ENCODE assay signal across 8 mouse cellular contexts in genomic region chr15:51696344-51697016, GRCm38 (mm10).
A peak's percentile ranks its signal among the peaks of the same experiment; 100 is the strongest.
DNase-seq lines count a peak whose midpoint lies in the region; ATAC-seq lines count a peak whose summit lies in the region.

No protein-coding gene starts in this region.

- peak; percentile 76; the same call in 1 of the 2 replicates for ATAC-seq in hindbrain, embryonic 16.5 days
- ATAC-seq in hindbrain, embryonic 11.5 days (ENCODE audit: low FRiP score) = no peak
- ATAC-seq in forebrain, embryonic 15.5 days (replicated peaks) = peak; percentile 69

- H3K4me2 ChIP-seq in hindbrain, embryonic 16.5 days (ENCODE audit: low read length) = no peak overlapping the region; the same call in 1 of the 2 replicates
- H3K4me2 ChIP-seq in hindbrain, embryonic 11.5 days (replicated peaks; ENCODE audit: low read depth, low read length) = no peak overlapping the region
- no peak overlapping the region for H3K4me2 ChIP-seq in forebrain, embryonic 15.5 days (replicated peaks)

- no peak overlapping the region for H3K9ac ChIP-seq in hindbrain, embryonic 16.5 days (ENCODE audit: low read depth, low read length)
- no peak overlapping the region for H3K9ac ChIP-seq in hindbrain, embryonic 11.5 days (ENCODE audit: low read depth, low read length)
- no peak overlapping the region for H3K9ac ChIP-seq in forebrain, embryonic 15.5 days (replicated peaks)

- 41% methylated on average over 11 of the region's 11 CpGs for WGBS in hindbrain, embryonic 16.5 days
- 86% methylated on average over 11 of the region's 11 CpGs for WGBS in hindbrain, embryonic 11.5 days
- WGBS in forebrain, embryonic 15.5 days = 35% methylated on average over 11 of the region's 11 CpGs

- no peak for DNase-seq in hindbrain, embryonic 11.5 days (ENCODE audit: low spot score)
- DNase-seq in CD4-positive helper T cell, adult 2 months (ENCODE audit: low read depth, low spot score) = peak; percentile 57
- DNase-seq in adrenal gland, postnatal 14 days = peak; percentile 81
- peak; percentile 41 to 48 for DNase-seq in kidney, postnatal 25 days
- peak; percentile 47 for DNase-seq in lung, postnatal 25 days (ENCODE audit: low spot score)
- peak; percentile 46 for DNase-seq in thymus, postnatal 14 days

- no peak overlapping the region for H3K4me3 ChIP-seq in hindbrain, embryonic 16.5 days (ENCODE audit: low read length)
- no peak overlapping the region for H3K4me3 ChIP-seq in hindbrain, embryonic 11.5 days (ENCODE audit: low read depth, low read length)
- no peak overlapping the region for H3K4me3 ChIP-seq in forebrain, embryonic 15.5 days

- H3K9me3 ChIP-seq in hindbrain, embryonic 16.5 days (ENCODE audit: control insufficient read depth, low read length) = no peaks in the 10 kb centered on the region
- H3K9me3 ChIP-seq in hindbrain, embryonic 11.5 days (ENCODE audit: control insufficient read depth, low read length) = no peaks in the 10 kb centered on the region
- no peaks in the 10 kb centered on the region for H3K9me3 ChIP-seq in forebrain, embryonic 15.5 days

- no peaks in the 10 kb centered on the region for H3K4me1 ChIP-seq in hindbrain, embryonic 16.5 days (ENCODE audit: control insufficient read depth, insufficient read depth, low read depth, low read length)
- H3K4me1 ChIP-seq in hindbrain, embryonic 11.5 days (replicated peaks; ENCODE audit: control insufficient read depth, insufficient read depth, low read length) = no peaks in the 10 kb centered on the region
- no peaks in the 10 kb centered on the region for H3K4me1 ChIP-seq in forebrain, embryonic 15.5 days

- H3K27ac ChIP-seq in hindbrain, embryonic 16.5 days (ENCODE audit: low read depth, low read length) = no peak overlapping the region
- H3K27ac ChIP-seq in hindbrain, embryonic 11.5 days (ENCODE audit: low read depth, low read length) = no peak overlapping the region
- H3K27ac ChIP-seq in forebrain, embryonic 15.5 days (replicated peaks) = no peak overlapping the region

- no peaks in the 10 kb centered on the region for H3K36me3 ChIP-seq in hindbrain, embryonic 16.5 days (ENCODE audit: control insufficient read depth, insufficient read depth, low read length)
- no peaks in the 10 kb centered on the region for H3K36me3 ChIP-seq in hindbrain, embryonic 11.5 days (ENCODE audit: control insufficient read depth, insufficient read depth, low read length)
- no peaks in the 10 kb centered on the region for H3K36me3 ChIP-seq in forebrain, embryonic 15.5 days

- H3K27me3 ChIP-seq in hindbrain, embryonic 16.5 days (replicated peaks; ENCODE audit: control insufficient read depth, insufficient read depth, low read length) = no peaks in the 10 kb centered on the region
- H3K27me3 ChIP-seq in hindbrain, embryonic 11.5 days (ENCODE audit: control insufficient read depth, insufficient read depth, low read length) = no peaks in the 10 kb centered on the region
- H3K27me3 ChIP-seq in forebrain, embryonic 15.5 days = no peaks in the 10 kb centered on the region
